Mouse (Mus musculus) cortical plate, adult 2 months (tissue): ENCODE measurements around the gene Olfml1. TPM values are rescaled to one million over a fixed set of nuclear protein-coding genes. Genes with fewer than 3 reads are reported as not detected.

Experiments used
- H3K27ac ChIP-seq: fragments of 200-500 bp; 2 replicates; pipeline ENCODE4 v1.5.1; 2012; ENCODE audit warnings: low read length, control low read depth, inconsistent platforms; ENCODE audit not compliant: insufficient read depth
- H3K4me1 ChIP-seq: fragments of 200-500 bp; 2 replicates; pipeline ENCODE4 v1.6.1; 2011; ENCODE audit warnings: low read length; ENCODE audit not compliant: control insufficient read depth, insufficient read depth
- H3K4me3 ChIP-seq: fragments of 200-500 bp; 2 replicates; pipeline ENCODE4 v1.5.1; 2011; ENCODE audit warnings: mild to moderate bottlenecking, low read length, control low read depth; ENCODE audit not compliant: insufficient read depth
- CTCF ChIP-seq: fragments of 200-500 bp; IDR thresholded peaks from 2 replicates; pipeline ENCODE4 v1.5.1; 2011; ENCODE audit warnings: mild to moderate bottlenecking, control low read depth, low read length; ENCODE audit not compliant: insufficient read depth; ENCODE audit errors: extremely low read depth
- POLR2A ChIP-seq: fragments of 200-500 bp; IDR thresholded peaks from 2 replicates; pipeline ENCODE4 v1.6.1; 2011; ENCODE audit warnings: mild to moderate bottlenecking, low read length, control low read depth; ENCODE audit not compliant: insufficient read depth; ENCODE audit errors: extremely low read depth
- polyA plus RNA-seq: library from polyadenylated mRNA; depleted of rRNA; stranded (reverse); fragments of >200 nt; gene quantifications from 2 replicates; pipeline ENCODE4 v1.2.3, GENCODE M21; 2012; rRNA removed

Olfml1 gene
- polyA plus RNA-seq, 1 experiment: 13.4 TPM

DNA sequence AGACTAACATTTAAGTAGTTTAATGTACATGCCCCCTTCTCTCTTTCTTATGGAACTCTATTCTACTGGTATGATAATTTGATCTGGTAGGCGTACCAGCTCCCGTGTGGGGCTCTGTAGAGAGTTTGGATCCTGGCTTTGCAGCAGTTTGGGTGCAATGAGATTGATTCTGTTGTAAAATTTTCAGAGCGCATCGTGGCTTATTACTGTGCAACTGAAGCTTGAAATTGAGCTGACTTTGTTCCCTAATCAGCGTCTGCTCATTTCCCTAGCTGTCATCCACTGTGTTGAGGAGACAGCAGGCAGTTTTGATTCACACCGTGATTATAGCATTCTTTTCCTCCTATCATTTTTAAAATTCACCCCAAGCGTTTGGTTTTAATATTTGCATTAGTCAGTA, 70.2 kb downstream of the Olfml1 start:
- H3K4me1 ChIP-seq: no peaks in the 10 kb centered on the region
- no peak overlapping the region for H3K4me3 ChIP-seq
- TF ChIP-seq POLR2A: no peak
- no peak for TF ChIP-seq CTCF
- H3K27ac ChIP-seq: no peak overlapping the region

DNA sequence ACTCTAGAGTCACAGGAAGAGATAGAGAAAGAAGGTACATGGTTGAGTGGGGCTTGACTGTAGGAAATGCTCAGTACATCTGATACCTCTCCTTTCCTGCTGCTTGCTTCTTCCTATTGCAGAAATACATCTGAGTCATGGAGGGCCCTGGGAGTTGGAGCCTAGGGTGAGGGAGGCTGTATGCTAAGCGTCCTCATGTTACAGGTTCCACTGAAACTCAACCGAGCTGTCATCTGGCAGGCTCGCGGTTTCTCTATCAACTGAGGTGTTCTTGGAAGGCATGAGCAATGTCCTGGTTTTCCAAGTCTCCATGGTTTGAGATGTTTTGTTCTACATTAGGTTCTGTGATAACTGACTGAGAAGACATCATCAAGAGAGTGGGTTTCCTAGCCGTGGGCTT, 70.8 kb downstream of the Olfml1 start:
- Histone ChIP-seq H3K4me3 (no peak overlapping the region), H3K27ac (no peak overlapping the region), H3K4me1 (no peaks in the 10 kb centered on the region)
- TF ChIP-seq CTCF (no peak), POLR2A (no peak)

Other genes starting within 250 kb of the Olfml1 start
- 4.8 and 5.2 TPM in 2 replicates for gene Syt9, start 196.7 kb upstream of the Olfml1 start, polyA plus RNA-seq
- gene Ppfibp2, start 27.8 kb downstream of the Olfml1 start, polyA plus RNA-seq: 7.5 and 8.4 TPM in 2 replicates
- not detected in 2 replicates for gene 5330417H12Rik, start 57.7 kb downstream of the Olfml1 start, polyA plus RNA-seq
- 0.19 and 0.23 TPM in 2 replicates for gene Cyb5r2, start 190.6 kb downstream of the Olfml1 start, polyA plus RNA-seq
- gene Ovch2, start 233.8 kb downstream of the Olfml1 start, polyA plus RNA-seq: not detected in 2 replicates
- gene Olfr467, start 244.8 kb downstream of the Olfml1 start, polyA plus RNA-seq: not detected in 2 replicates